Comparison of ENCODE assay signal across 10 mouse cellular contexts in genomic region chrX:102660712-102661111, GRCm38 (mm10). TPM values are rescaled to one million over a fixed set of nuclear protein-coding genes. Genes with fewer than 3 reads are reported as not detected.
DNase-seq lines count a peak whose midpoint lies in the region; ATAC-seq and TF ChIP-seq lines count a peak whose summit lies in the region.
"Had no signal": no experiment of that assay in that cellular context is flagged by ENCODE, and none has a peak within 500 bp of the region (broad histone marks: within the 10 kb centered on the region; RNA-seq: fewer than 3 reads in every experiment).

No protein-coding gene starts in this region.

- H3K27ac ChIP-seq in heart, postnatal 0 days (ENCODE audit: low read depth) = no peak overlapping the region
- H3K27ac ChIP-seq in stomach, postnatal 0 days (replicated peaks) = no peak overlapping the region
- H3K27ac ChIP-seq in midbrain, embryonic 13.5 days = no peak overlapping the region
- H3K27ac ChIP-seq: neural tube, embryonic 12.5 days had no signal

- no peak for TF ChIP-seq EP300 in heart, postnatal 0 days (IDR thresholded peaks at IDR 0.05; ENCODE audit: low read depth)
- TF ChIP-seq EP300 in stomach, postnatal 0 days (optimal IDR thresholded peaks at IDR 0.05) = no peak

- no peaks in the 10 kb centered on the region for H3K9me3 ChIP-seq in heart, postnatal 0 days (replicated peaks; ENCODE audit: control insufficient read depth, low read length)
- no peaks in the 10 kb centered on the region for H3K9me3 ChIP-seq in stomach, postnatal 0 days (ENCODE audit: control insufficient read depth, low read length)
- no peaks in the 10 kb centered on the region for H3K9me3 ChIP-seq in midbrain, embryonic 13.5 days
- H3K9me3 ChIP-seq: neural tube, embryonic 12.5 days had no signal

- no peak overlapping the region for H3K4me3 ChIP-seq in heart, postnatal 0 days (ENCODE audit: low read depth, low read length)
- H3K4me3 ChIP-seq in stomach, postnatal 0 days (ENCODE audit: low read depth, low read length) = no peak overlapping the region
- H3K4me3 ChIP-seq in midbrain, embryonic 13.5 days (replicated peaks) = no peak overlapping the region
- H3K4me3 ChIP-seq: neural tube, embryonic 12.5 days had no signal

- H3K4me1 ChIP-seq in heart, postnatal 0 days (ENCODE audit: control insufficient read depth, insufficient read depth) = no peaks in the 10 kb centered on the region
- H3K4me1 ChIP-seq in stomach, postnatal 0 days (replicated peaks; ENCODE audit: control insufficient read depth, insufficient read depth) = no peaks in the 10 kb centered on the region
- H3K4me1 ChIP-seq in midbrain, embryonic 13.5 days (replicated peaks) = no peaks in the 10 kb centered on the region
- H3K4me1 ChIP-seq: neural tube, embryonic 12.5 days had no signal

- no peak for ATAC-seq in heart, postnatal 0 days (ENCODE audit: insufficient read depth, low read depth)
- no peak for ATAC-seq in stomach, postnatal 0 days (ENCODE audit: low FRiP score, low TSS enrichment)
- ATAC-seq in midbrain, embryonic 13.5 days = no peak

- H3K4me2 ChIP-seq in heart, postnatal 0 days (ENCODE audit: low read depth, low read length) = no peak overlapping the region
- H3K4me2 ChIP-seq in stomach, postnatal 0 days (replicated peaks; ENCODE audit: low read depth) = no peak overlapping the region
- H3K4me2 ChIP-seq in midbrain, embryonic 13.5 days (replicated peaks) = no peak overlapping the region
- H3K4me2 ChIP-seq: neural tube, embryonic 12.5 days had no signal

- no peak overlapping the region for H3K9ac ChIP-seq in heart, postnatal 0 days (replicated peaks; ENCODE audit: low read depth, low read length)
- no peak overlapping the region for H3K9ac ChIP-seq in stomach, postnatal 0 days (ENCODE audit: low read length)
- H3K9ac ChIP-seq in midbrain, embryonic 13.5 days (replicated peaks) = no peak overlapping the region
- H3K9ac ChIP-seq: neural tube, embryonic 12.5 days had no signal

- no peaks in the 10 kb centered on the region for H3K36me3 ChIP-seq in heart, postnatal 0 days (replicated peaks; ENCODE audit: control insufficient read depth, insufficient read depth, low read length)
- H3K36me3 ChIP-seq in stomach, postnatal 0 days (ENCODE audit: control insufficient read depth, insufficient read depth, low read length) = no peaks in the 10 kb centered on the region
- no peaks in the 10 kb centered on the region for H3K36me3 ChIP-seq in midbrain, embryonic 13.5 days
- H3K36me3 ChIP-seq: neural tube, embryonic 12.5 days had no signal

- WGBS in heart, postnatal 0 days = 14% methylated on average over 3 of the region's 3 CpGs
- 30% methylated on average over 3 of the region's 3 CpGs for WGBS in stomach, postnatal 0 days
- WGBS in midbrain, embryonic 13.5 days = 10% methylated on average over 3 of the region's 3 CpGs

- H3K27me3 ChIP-seq in heart, postnatal 0 days (ENCODE audit: control insufficient read depth, insufficient read depth, low read length) = no peaks in the 10 kb centered on the region
- no peaks in the 10 kb centered on the region for H3K27me3 ChIP-seq in stomach, postnatal 0 days (ENCODE audit: control insufficient read depth, insufficient read depth, low read length)
- H3K27me3 ChIP-seq in midbrain, embryonic 13.5 days = no peaks in the 10 kb centered on the region
- H3K27me3 ChIP-seq: neural tube, embryonic 12.5 days had no signal

- peak; percentile 44 for TF ChIP-seq CTCF in heart, postnatal 0 days (IDR thresholded peaks at IDR 0.05; ENCODE audit: low read depth)
- TF ChIP-seq CTCF in stomach, postnatal 0 days (IDR thresholded peaks at IDR 0.05; ENCODE audit: low read depth) = peak; percentile 68

- peak; percentile 6 for DNase-seq in heart, postnatal 0 days (ENCODE audit: low spot score)
- no peak for DNase-seq in heart, adult 11 months
- peak; percentile 11 to 23 for DNase-seq in right cerebral cortex, adult 2 months (ENCODE audit: low spot score in 2 of 2)
- DNase-seq in right cerebral cortex, postnatal 36 days (ENCODE audit: low spot score in 2 of 2) = no peak
- DNase-seq in embryo, embryonic 11 days = peak; percentile 3
- DNase-seq in stomach, postnatal 0 days (ENCODE audit: low spot score) = no peak
- no peak for DNase-seq in ovary, postnatal 10 days (ENCODE audit: low spot score)

RNA-seq across cellular contexts. Expression of gene Phka1, which starts 16.7 kb away (rescaled TPM):
- total RNA-seq in heart, postnatal 0 days (2014; rRNA removed; ENCODE audit: low replicate concordance) = 10.3 and 15.3 TPM in 2 replicates
- 7.2 and 8.2 TPM in 2 replicates for polyA plus RNA-seq in heart, postnatal 0 days (2015; fragmentation: Nextera tagmentation; extraction: Ambion mirVana)
- 1.9 and 2.2 TPM in 2 replicates for polyA plus RNA-seq in stomach, postnatal 0 days (2015; fragmentation: Nextera tagmentation; extraction: Ambion mirVana)
- polyA plus RNA-seq in midbrain, embryonic 13.5 days (2015; fragmentation: Nextera tagmentation; extraction: Ambion mirVana) = 5.2 and 5.6 TPM in 2 replicates

RNA-seq across cellular contexts. Expression of gene Gm3880, which starts 26.1 kb away (rescaled TPM):
- not detected in 2 replicates for total RNA-seq in heart, postnatal 0 days (2014; rRNA removed; ENCODE audit: low replicate concordance)
- polyA plus RNA-seq in heart, postnatal 0 days (2015; fragmentation: Nextera tagmentation; extraction: Ambion mirVana) = not detected in 2 replicates
- 0.59 and 1.1 TPM in 2 replicates for polyA plus RNA-seq in stomach, postnatal 0 days (2015; fragmentation: Nextera tagmentation; extraction: Ambion mirVana)
- not detected in 2 replicates for polyA plus RNA-seq in midbrain, embryonic 13.5 days (2015; fragmentation: Nextera tagmentation; extraction: Ambion mirVana)
- polyA plus RNA-seq: limb, embryonic 14.5 days; neural tube, embryonic 12.5 days had no signal

RNA-seq across cellular contexts. Expression of gene Gm9112, which starts 46.7 kb away (rescaled TPM):
- total RNA-seq in heart, postnatal 0 days (2014; rRNA removed; ENCODE audit: low replicate concordance) = not detected in 2 replicates
- polyA plus RNA-seq in heart, postnatal 0 days (2015; fragmentation: Nextera tagmentation; extraction: Ambion mirVana) = not detected in 2 replicates
- not detected in 2 replicates for polyA plus RNA-seq in stomach, postnatal 0 days (2015; fragmentation: Nextera tagmentation; extraction: Ambion mirVana)
- not detected in 2 replicates for polyA plus RNA-seq in midbrain, embryonic 13.5 days (2015; fragmentation: Nextera tagmentation; extraction: Ambion mirVana)
- polyA plus RNA-seq: limb, embryonic 14.5 days; neural tube, embryonic 12.5 days had no signal

RNA-seq across cellular contexts. Expression of gene Dmrtc1b, which starts 47.0 kb away (rescaled TPM):
- not detected in 2 replicates for total RNA-seq in heart, postnatal 0 days (2014; rRNA removed; ENCODE audit: low replicate concordance)
- not detected in 2 replicates for polyA plus RNA-seq in heart, postnatal 0 days (2015; fragmentation: Nextera tagmentation; extraction: Ambion mirVana)
- not detected in 2 replicates for polyA plus RNA-seq in stomach, postnatal 0 days (2015; fragmentation: Nextera tagmentation; extraction: Ambion mirVana)
- polyA plus RNA-seq in midbrain, embryonic 13.5 days (2015; fragmentation: Nextera tagmentation; extraction: Ambion mirVana) = not detected in 2 replicates
- polyA plus RNA-seq: limb, embryonic 14.5 days; neural tube, embryonic 12.5 days had no signal

Comparison
In these comparisons a context has a peak if more than half of its experiments do, and no peak if none do; other contexts are left out.
1. DNase-seq: peak in heart, postnatal 0 days (single experiment), right cerebral cortex, adult 2 months (2 of 2) and embryo, embryonic 11 days (single experiment); none in heart, adult 11 months (single experiment), right cerebral cortex, postnatal 36 days (0 of 2), stomach, postnatal 0 days (single experiment) and ovary, postnatal 10 days (single experiment).